Mouse (Mus musculus) granulocyte monocyte progenitor cell, adult 5-6 weeks (primary cell): ENCODE measurements around the gene Lect2. TPM values are rescaled to one million over a fixed set of nuclear protein-coding genes. Genes with fewer than 3 reads are reported as not detected.
A peak's percentile ranks its signal among the peaks of the same experiment; 100 is the strongest.

Experiments
- ATAC-seq: replicated peaks from 2 replicates; pipeline ENCODE4 v1.8.0; 2016; ENCODE audit warnings: mild to moderate bottlenecking, moderate TSS enrichment, inconsistent platforms; ENCODE audit not compliant: poor library complexity, severe bottlenecking
- total RNA-seq, 2 experiments: library from RNA; stranded (forward) in 1 of 2; stranded (reverse) in 1 of 2; fragments of 200-712, 200-1000 nt in 1 of 2; fragments of >200 nt in 1 of 2; fragmentation: Nextera tagmentation in 1 of 2; gene quantifications; 2 replicates each; pipeline ENCODE4 v1.2.3; 2014 to 2017

Lect2 gene
- not detected in 2 replicates for total RNA-seq (2014; fragmentation: Nextera tagmentation)
- not detected in 2 replicates for total RNA-seq (2017)

DNA sequence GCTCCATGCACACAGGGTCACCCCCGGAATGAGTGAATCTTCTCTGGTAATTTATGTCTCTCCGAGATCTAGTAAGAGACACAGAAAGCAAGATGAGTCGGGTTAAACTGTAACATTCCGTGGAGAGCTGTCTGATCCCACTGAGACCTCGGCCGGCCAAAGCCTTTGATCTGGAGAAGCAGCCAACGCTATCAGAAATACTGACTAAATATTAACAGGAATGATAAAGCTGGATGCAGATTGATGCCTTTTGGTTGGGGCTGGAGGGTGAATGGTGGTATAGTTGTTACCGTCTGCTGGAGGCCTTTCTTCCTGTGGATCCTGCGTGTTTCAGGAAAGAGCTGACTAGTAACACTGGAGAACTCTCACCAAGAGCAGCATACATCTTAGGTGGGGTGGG is at the start of gene Lect2:
Lect2 (minus strand) TSS at position 102 of the 400 bp plus-strand sequence.
- ATAC-seq: no peak

DNA sequence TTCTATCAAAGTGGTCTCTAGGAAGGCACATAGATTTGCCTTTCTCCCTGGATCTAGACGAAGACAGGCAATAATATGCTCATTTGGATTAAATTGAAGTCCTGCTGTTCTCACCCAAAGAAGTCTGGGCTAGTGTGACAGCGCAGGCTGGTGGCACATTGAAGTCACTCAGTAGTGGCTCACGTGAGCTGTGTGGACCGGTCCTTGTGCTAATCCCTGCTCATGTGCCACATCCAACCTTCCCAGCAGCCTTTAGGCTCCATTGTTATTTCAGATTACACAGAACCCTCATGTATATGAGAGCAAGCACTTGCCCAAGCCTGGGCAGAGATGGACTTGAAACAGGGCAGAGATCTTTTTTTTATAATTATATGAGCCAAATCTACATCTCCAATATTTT is 49.0 kb upstream of the Lect2 start:
- ATAC-seq: no peak

GRCm38 (mm10) chr13:56595246-56595645 is 46.9 kb upstream of the Lect2 start:
- ATAC-seq: no peak

DNA sequence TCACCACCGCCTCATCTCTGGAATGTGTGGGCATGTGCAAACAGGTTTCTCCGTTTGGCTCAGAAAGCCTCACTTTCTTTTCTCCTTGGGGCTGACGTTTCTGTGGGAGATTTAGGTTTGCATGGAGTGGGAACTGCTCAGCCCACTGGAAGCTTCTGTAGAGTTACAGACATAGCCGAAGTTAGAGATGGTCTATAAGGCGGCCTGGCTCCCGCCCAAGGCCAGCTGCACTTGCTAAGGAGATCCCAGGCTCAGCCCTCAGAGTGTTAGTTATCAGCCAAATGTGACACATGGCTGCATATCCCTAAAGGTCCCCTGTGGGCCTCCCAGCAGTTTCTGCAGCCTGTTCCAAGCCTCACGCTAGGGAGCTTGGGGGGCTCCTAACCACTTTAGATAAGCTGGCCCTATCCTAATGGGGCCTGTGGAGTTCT is 45.7 kb upstream of the Lect2 start:
- ATAC-seq: no peak

DNA sequence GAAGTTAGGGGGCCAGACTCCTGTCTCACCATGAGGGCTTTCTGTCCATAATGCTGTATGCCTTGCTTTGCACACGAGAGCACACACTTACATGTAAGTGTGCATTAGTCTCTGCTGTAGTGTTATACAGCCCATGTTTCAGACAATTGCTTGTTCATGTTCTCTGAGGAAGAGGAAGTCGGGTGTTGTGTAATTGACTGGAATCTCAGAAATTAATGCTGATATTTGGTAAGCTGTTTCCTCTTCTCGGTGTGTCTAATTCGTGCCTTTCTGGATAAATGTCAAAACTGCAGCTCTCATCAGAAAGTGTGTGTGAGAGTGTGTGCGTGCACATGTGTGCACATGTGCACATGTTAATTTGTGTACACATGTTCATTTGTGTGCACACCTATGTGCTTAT is 44.9 kb upstream of the Lect2 start:
- peak; percentile 72 for ATAC-seq

DNA sequence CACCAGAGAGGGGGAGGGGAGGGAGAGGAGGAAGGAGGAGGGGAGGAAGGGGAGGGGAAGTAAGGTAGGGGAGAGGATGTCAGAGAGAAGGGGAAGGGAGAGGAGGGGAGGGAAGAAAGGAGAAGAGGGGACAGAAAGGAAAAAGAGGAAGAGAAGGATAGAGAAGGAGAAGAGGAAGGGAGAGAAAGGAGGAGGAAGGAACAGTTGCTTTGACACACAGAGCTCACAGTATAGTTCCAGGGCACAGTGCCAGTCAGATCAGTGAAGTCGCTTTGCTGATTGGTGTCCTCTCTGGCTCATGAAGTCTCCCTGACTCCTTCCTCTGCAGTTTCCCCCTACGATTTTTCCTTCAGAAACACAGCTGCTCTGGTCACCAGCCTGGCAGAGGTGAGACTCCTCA is 43.6 kb upstream of the Lect2 start:
- ATAC-seq: peak; percentile 74

- ATAC-seq: no peak
Measured at GRCm38 (mm10) chr13:56591191-56591590, 42.9 kb upstream of the Lect2 start.

DNA sequence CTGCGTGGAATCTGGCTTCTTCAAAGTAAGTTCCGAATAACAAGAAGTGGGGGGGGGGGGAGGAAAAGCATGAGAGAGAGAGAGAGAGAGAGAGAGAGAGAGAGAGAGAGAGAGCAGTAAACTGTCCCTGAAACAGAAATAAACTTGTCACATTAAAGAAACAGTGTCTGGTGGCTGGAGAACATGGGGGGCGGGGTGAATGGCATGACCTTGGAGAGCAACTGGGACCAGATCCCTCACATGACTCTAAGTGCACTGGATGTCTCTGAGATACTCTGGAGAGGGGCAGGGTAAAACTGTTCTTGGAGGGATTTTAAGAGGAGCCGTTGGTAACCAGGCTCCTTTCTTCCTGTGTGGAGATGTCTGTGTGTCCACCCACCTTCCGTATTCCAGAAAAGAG is 41.9 kb upstream of the Lect2 start:
- no peak for ATAC-seq

- ATAC-seq: no peak
Measured at GRCm38 (mm10) chr13:56588454-56589117, 40.3 kb upstream of the Lect2 start.

- no peak for ATAC-seq
Measured at GRCm38 (mm10) chr13:56586046-56586445, 37.7 kb upstream of the Lect2 start.

- ATAC-seq: no peak
Measured at GRCm38 (mm10) chr13:56582720-56583119, 34.4 kb upstream of the Lect2 start.

GRCm38 (mm10) chr13:56581961-56582434 is 33.7 kb upstream of the Lect2 start:
- ATAC-seq: peak; percentile 77

- 0 out of 2 replicates have a peak, but pooled peaks have one; percentile 17 for ATAC-seq
Measured at GRCm38 (mm10) chr13:56581512-56581911, 33.2 kb upstream of the Lect2 start.

GRCm38 (mm10) chr13:56580450-56580849 is 32.1 kb upstream of the Lect2 start:
- ATAC-seq: no peak

GRCm38 (mm10) chr13:56578097-56578496 is 29.8 kb upstream of the Lect2 start:
- no peak for ATAC-seq

DNA sequence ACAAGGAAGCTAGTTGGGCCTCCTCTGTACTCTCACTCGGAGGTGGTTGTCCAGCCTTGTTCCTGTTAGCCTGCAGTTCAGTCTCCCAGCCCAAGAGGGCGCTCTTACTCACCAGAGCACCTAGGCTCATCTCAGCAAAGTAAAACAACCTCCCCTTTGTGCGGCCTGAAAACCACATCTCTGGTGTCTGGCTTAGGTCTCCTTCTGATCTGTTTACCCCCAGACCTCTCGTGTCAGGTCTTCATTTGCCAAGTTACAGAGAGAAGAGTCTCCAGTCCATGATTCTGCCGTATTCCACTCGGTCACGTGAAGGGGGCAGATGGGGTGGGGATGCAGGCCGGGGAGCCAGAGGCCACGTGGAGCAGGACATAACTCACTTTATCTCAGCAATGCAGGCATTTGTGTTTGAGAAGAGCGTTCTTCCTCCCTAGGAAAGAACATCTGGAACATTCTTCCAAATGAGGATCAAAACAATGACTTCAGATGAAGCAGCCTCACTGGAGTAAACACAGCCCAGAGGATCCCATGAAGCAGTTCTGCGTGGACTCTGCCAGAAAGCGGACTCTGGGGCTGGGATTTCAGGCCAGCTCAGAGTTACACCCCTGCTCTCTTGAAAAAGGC is 27.5 kb upstream of the Lect2 start:
- peak; percentile 94 for ATAC-seq

GRCm38 (mm10) chr13:56575074-56575473 is 26.8 kb upstream of the Lect2 start:
- ATAC-seq: no peak

DNA sequence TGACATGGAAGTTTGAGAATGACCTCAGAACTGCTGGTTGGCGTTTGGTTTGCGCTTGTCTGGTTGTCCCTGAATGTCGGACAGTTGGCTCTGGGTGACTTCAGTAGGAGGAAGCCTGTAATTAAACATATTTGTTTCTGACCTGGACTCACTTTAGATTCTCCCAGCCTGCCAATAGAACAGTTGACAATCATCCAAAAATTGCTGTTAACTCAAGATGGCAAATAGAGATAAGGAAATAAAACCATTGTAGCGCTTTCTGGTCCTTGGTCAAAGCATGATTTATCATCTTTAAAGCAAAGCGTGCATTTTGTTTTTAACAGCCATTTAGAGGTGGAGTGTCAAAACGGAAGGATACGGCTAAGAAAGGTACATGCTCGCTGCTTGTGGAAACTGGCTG is 23.3 kb upstream of the Lect2 start:
- no peak for ATAC-seq

DNA sequence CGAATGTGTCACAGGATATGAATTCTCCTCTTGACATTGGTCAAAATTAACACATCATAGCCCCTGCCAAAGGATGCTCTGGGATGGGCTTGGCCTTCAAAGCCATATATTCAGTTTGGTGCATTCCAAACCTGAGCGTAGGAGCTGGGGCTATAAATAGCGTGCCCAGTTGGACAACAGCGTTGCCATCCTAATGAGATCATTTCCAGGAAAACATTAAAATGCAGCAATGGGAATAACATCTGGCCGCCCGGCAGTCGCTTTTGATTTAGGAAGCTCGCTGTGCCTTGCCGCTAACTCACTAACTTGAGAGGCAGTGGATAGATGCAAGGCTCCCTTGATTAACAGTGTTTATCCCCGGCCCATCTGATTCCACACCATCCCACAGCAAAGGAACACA is 18.0 kb upstream of the Lect2 start:
- no peak for ATAC-seq

DNA sequence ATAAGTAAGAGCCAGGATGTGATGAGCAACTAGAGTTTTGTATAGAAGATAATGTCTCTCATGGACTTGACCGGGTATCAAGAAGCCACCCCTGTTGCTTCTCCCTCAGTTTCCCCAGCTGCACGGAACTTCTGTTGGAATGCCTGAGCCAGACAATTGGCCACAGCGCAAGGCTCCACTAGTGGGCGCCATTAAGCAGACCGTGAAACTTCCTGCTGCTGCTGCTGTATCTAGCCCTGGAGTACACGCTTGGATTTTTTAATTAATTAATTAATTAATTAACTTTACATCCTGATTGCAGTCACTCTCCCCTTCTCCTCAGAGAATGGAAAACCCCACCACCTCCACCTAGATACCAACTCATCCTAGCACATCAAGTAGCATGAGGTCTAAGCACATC is 14.8 kb upstream of the Lect2 start:
- ATAC-seq: peak; percentile 69

DNA sequence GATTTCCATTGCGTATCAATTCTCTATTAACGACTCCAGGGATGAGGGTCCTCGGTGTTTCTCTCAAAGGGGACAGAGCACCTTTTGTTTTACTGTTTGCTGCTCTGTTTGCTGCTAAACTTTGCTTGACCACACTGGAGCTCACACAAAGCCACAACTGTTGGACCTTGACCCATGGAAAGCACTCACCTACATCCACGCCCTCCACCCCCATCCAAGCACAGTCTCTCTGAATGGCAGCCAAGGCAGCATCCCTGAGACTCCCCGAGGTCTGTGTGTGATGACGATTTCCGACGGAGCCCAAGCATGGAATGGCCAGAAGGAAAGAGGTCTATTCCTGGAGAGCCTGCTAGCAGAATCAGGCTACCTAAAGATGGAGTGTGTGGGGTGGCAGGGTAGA is 12.8 kb upstream of the Lect2 start:
- no peak for ATAC-seq

GRCm38 (mm10) chr13:56559841-56560370 is 11.6 kb upstream of the Lect2 start:
- no peak for ATAC-seq
